Mouse (Mus musculus) CD4-positive, CD25-positive, alpha-beta regulatory T cell, adult 2 months (primary cell): ENCODE results near the gene Mtcl1.

Source experiments
- DNase-seq: peaks from one replicate; pipeline ENCODE4 v3.0.0-alpha.2; 2012; ENCODE audit warnings: low read depth, low spot score

Gene Mtcl1

GRCm38 (mm10) chr17:66408400-66408799 is 41.1 kb downstream of the Mtcl1 start:
- no peak for DNase-seq

GRCm38 (mm10) chr17:66407833-66408232 is 41.7 kb downstream of the Mtcl1 start:
- no peak for DNase-seq

- DNase-seq: no peak
Observed at GRCm38 (mm10) chr17:66405601-66406000, 43.9 kb downstream of the Mtcl1 start.

GRCm38 (mm10) chr17:66404883-66405590 is 44.5 kb downstream of the Mtcl1 start:
- no peak for DNase-seq

GRCm38 (mm10) chr17:66402791-66403470 is 46.6 kb downstream of the Mtcl1 start:
- no peak for DNase-seq

GRCm38 (mm10) chr17:66401596-66402265 is 47.8 kb downstream of the Mtcl1 start:
- no peak for DNase-seq

- no peak for DNase-seq
Observed at GRCm38 (mm10) chr17:66399780-66400179, 49.8 kb downstream of the Mtcl1 start.

- no peak for DNase-seq
Observed at GRCm38 (mm10) chr17:66394571-66394970, 55.0 kb downstream of the Mtcl1 start.

GRCm38 (mm10) chr17:66388307-66388706 is 61.2 kb downstream of the Mtcl1 start:
- DNase-seq: no peak

- no peak for DNase-seq
Observed at GRCm38 (mm10) chr17:66381338-66381737, 68.2 kb downstream of the Mtcl1 start.

- DNase-seq: no peak
Observed at GRCm38 (mm10) chr17:66379900-66380857, 69.4 kb downstream of the Mtcl1 start.

GRCm38 (mm10) chr17:66379308-66379707 is 70.2 kb downstream of the Mtcl1 start:
- DNase-seq: no peak

GRCm38 (mm10) chr17:66378127-66378526 is 71.4 kb downstream of the Mtcl1 start:
- no peak for DNase-seq

GRCm38 (mm10) chr17:66374633-66375272 is 74.8 kb downstream of the Mtcl1 start:
- no peak for DNase-seq

GRCm38 (mm10) chr17:66370867-66371266 is 78.7 kb downstream of the Mtcl1 start:
- DNase-seq: no peak

- no peak for DNase-seq
Observed at GRCm38 (mm10) chr17:66369777-66370176, 79.8 kb downstream of the Mtcl1 start.

GRCm38 (mm10) chr17:66368127-66368526 is 81.4 kb downstream of the Mtcl1 start:
- no peak for DNase-seq

- DNase-seq: no peak
Observed at GRCm38 (mm10) chr17:66365664-66366063, 83.9 kb downstream of the Mtcl1 start.

GRCm38 (mm10) chr17:66365293-66365642 is 84.3 kb downstream of the Mtcl1 start:
- DNase-seq: no peak

GRCm38 (mm10) chr17:66364525-66365292 is 84.8 kb downstream of the Mtcl1 start:
- DNase-seq: no peak
